Mouse (Mus musculus): ENCODE data around the gene Heyl. TPM values are rescaled to one million over a fixed set of nuclear protein-coding genes. Genes with fewer than 3 reads are reported as not detected.
A peak's percentile ranks its signal among the peaks of the same experiment; 100 is the strongest.
"Not testable (repeated sequence)": the region's sequence is repeated elsewhere in the genome, so short reads cannot be mapped to it uniquely, and the experiment has no call there.

Gene Heyl
- polyA plus RNA-seq, 1 experiment from 2014 or later: 8.2 TPM

DNA sequence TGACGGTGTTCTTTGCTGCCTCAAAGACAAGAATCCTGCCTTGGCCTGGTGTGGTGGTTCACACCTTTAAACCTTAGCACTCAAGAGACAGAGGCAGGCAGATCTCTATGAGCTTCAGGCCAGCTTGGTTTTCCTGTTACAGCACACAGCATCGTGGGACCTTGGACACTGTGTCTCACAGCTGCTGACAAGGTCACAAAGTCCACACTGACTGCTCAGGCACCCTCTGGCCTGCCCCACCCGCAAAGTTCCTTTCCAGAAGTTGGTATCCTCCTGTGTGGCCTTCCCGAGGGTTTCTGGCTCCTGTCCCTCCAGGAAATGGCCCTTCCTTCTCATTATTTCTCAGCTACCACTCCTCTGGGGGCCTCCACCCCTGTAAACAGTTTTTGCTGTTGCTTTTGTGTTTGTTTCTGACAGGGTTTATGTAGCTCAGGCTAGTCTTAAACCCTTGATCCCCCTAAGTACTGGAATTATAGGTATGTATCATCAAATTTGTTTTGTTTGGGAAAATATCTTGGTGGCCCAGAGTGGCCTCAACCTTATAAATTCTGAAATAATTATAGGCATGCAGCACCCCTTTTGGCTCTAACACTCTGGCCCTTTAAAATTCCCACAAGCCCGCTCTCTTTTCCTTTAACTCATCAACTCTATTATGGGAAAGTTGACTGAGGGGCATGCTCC, 28.5 kb downstream of the Heyl start, which contains the start of gene Pabpc4:
Pabpc4 (plus strand) TSS at position 631 of the 681 bp plus-strand sequence.
- H3K4me3 ChIP-seq (replicated peaks; ENCODE audit: low read length): no peak within 1 kb of the TSS
- DNase-seq (ENCODE audit: low spot score): no peak
- H3K9me3 ChIP-seq (ENCODE audit: control insufficient read depth, low read length): no peaks in the 10 kb centered on the region
- 79% methylated on average over 5 of the region's 5 CpGs for WGBS
- no peak within 1 kb of the TSS for H3K27ac ChIP-seq
- no peak within 1 kb of the TSS for H3K9ac ChIP-seq
- 0 out of 2 replicates have a peak, but pooled peaks cover 3% of the 10 kb centered on the region for H3K4me1 ChIP-seq (replicated peaks; ENCODE audit: control insufficient read depth, insufficient read depth, low read length)
- no peaks in the 10 kb centered on the region for H3K27me3 ChIP-seq (ENCODE audit: control insufficient read depth, insufficient read depth, low read length)
- no peaks in the 10 kb centered on the region for H3K36me3 ChIP-seq (replicated peaks; ENCODE audit: control insufficient read depth, insufficient read depth)
- ATAC-seq (ENCODE audit: low FRiP score): no peak
- no peak within 1 kb of the TSS for H3K4me2 ChIP-seq (replicated peaks)

DNA sequence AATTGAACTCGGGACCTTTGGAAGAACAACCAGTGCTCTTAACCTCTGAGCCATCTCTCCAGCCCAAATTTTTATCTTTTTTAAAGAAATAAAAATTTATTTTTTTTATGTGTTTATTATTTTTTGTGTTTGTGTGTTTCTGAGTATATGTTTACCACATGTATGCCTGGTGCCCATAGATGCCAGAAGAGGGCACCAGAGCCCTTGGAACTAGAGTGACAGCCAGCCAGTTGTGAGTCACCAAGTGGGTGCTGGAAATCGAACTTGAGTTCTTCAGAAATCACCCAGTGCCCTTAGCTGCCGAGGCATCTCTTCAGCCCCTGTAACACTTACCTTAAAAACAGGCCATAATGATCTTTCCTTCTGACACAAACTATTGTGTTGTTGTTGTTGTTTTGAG, 37.7 kb downstream of the Heyl start:
- no peaks in the 10 kb centered on the region for H3K36me3 ChIP-seq (replicated peaks; ENCODE audit: control insufficient read depth, insufficient read depth)
- no peak overlapping the region for H3K4me3 ChIP-seq (replicated peaks; ENCODE audit: low read length)
- no peak for DNase-seq (ENCODE audit: low spot score)
- WGBS: 94% methylated on average over 3 of the region's 3 CpGs
- H3K27ac ChIP-seq: no peak overlapping the region
- no peaks in the 10 kb centered on the region for H3K9me3 ChIP-seq (ENCODE audit: control insufficient read depth, low read length)
- no peak for ATAC-seq (ENCODE audit: low FRiP score)
- no peaks in the 10 kb centered on the region for H3K4me1 ChIP-seq (replicated peaks; ENCODE audit: control insufficient read depth, insufficient read depth, low read length)
- H3K9ac ChIP-seq: no peak overlapping the region
- H3K4me2 ChIP-seq (replicated peaks): no peak overlapping the region
- H3K27me3 ChIP-seq (ENCODE audit: control insufficient read depth, insufficient read depth, low read length): no peaks in the 10 kb centered on the region

DNA sequence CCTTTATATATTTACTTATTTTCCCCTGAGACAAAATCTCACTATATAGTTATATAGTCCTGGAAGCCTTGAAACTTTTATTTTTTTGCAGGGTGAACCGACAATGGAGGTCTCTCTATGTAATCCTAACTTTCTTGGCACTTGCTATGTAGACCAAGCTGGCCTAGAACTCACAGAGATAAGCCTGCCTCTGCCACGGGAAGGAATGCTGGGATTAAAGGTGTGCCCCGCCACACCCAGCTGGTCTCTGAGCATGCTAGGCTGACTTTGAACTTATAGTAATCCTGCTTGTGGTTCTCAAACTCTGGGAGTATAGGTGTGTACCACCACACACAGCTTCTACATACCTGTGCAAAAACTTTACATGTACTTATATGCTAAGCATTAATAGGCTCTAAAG, 46.8 kb downstream of the Heyl start:
- Histone ChIP-seq H3K4me2 (replicated peaks) (no peak overlapping the region), H3K4me3 (replicated peaks; ENCODE audit: low read length) (no peak overlapping the region), H3K36me3 (replicated peaks; ENCODE audit: control insufficient read depth, insufficient read depth) (no peaks in the 10 kb centered on the region), H3K4me1 (replicated peaks; ENCODE audit: control insufficient read depth, insufficient read depth, low read length) (peaks cover 15% of the 10 kb centered on the region), H3K27me3 (ENCODE audit: control insufficient read depth, insufficient read depth, low read length) (no peaks in the 10 kb centered on the region), H3K9me3 (ENCODE audit: control insufficient read depth, low read length) (no peaks in the 10 kb centered on the region), H3K27ac (no peak overlapping the region), H3K9ac (no peak overlapping the region)
- ATAC-seq (ENCODE audit: low FRiP score) (no peak), DNase-seq (ENCODE audit: low spot score) (no peak)
- WGBS: 87% methylated on average over 3 of the region's 3 CpGs

DNA sequence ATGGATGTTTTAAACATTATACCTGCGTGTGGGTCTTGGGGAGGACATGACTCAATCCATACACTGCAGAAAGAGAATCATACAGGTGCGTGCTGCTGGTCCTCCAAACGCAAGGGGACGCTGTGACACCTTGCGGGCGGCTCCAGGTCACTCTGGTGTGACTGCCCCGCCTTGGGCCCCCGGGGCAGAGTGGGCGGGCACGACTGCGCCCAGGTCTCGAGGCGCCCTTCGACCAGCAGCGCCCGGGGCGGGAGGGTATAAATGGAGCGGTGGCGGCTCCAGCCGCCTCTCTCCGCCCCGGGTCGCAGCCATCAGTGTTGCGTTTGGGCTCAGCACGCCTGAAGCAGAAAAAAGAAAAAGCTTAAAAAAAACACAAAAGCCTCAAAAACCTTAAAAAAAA, 49.1 kb downstream of the Heyl start:
- H3K27ac ChIP-seq: peak overlapping the region; percentile 48; the same call in 1 of the 2 replicates
- under 1% methylated on average over 25 of the region's 25 CpGs for WGBS
- H3K4me1 ChIP-seq (replicated peaks; ENCODE audit: control insufficient read depth, insufficient read depth, low read length): peaks cover 27% of the 10 kb centered on the region
- no peaks in the 10 kb centered on the region for H3K9me3 ChIP-seq (ENCODE audit: control insufficient read depth, low read length)
- H3K27me3 ChIP-seq (ENCODE audit: control insufficient read depth, insufficient read depth, low read length): no peaks in the 10 kb centered on the region
- DNase-seq (ENCODE audit: low spot score) (peak; percentile 87), ATAC-seq (ENCODE audit: low FRiP score) (peak; percentile 93)
- H3K4me3 ChIP-seq (replicated peaks; ENCODE audit: low read length): peak overlapping the region; percentile 45
- H3K9ac ChIP-seq: peak overlapping the region; percentile 60
- peaks cover 10% of the 10 kb centered on the region for H3K36me3 ChIP-seq (replicated peaks; ENCODE audit: control insufficient read depth, insufficient read depth)
- peak overlapping the region; percentile 89 for H3K4me2 ChIP-seq (replicated peaks)

DNA sequence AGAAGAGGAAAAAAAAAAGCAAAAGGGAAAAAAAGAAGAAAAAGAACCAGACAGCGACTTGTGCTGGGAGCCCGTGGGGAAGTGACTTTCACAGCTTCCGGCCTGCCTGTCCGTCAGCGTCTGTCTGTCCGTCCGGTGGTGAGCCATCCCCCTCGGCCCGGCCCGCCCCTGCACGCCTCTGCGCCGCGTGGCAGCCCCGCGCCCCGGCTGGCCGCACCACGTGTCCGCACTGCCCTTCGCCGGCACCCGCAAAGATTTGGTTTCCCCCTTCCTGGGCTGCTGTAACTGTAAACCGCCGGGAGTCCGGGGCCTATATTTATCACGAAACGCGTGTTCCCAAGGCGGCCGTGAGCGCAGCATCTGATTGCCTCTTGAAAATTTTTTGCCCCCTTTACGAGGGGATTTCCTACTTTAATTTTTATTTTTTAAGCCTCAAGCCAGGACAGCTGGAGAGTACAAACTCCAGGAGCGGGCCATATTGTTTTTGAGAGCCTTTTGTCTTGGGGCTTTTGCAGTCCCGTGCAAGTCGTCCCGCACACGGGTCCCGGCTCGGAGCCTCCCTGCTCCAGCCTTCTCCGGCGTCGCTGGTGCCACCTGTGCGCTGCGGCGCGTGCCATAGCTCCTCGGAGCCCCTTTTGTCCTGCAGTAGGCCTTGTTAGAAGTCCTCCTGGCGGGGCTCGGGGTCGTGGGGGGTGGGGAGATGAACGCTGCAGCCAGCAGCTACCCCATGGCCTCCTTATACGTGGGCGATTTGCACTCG, 49.7 kb downstream of the Heyl start:
- H3K27me3 ChIP-seq (ENCODE audit: control insufficient read depth, insufficient read depth, low read length); H3K9me3 ChIP-seq (ENCODE audit: control insufficient read depth, low read length); DNase-seq (ENCODE audit: low spot score): not testable (repeated sequence)
- peak overlapping the region; percentile 60 for H3K9ac ChIP-seq
- peaks cover 27% of the 10 kb centered on the region for H3K4me1 ChIP-seq (replicated peaks; ENCODE audit: control insufficient read depth, insufficient read depth, low read length)
- peak overlapping the region; percentile 89 for H3K4me2 ChIP-seq (replicated peaks)
- H3K27ac ChIP-seq: 0 out of 2 replicates have a peak overlapping the region, but pooled peaks have one; percentile 48
- H3K4me3 ChIP-seq (replicated peaks; ENCODE audit: low read length): peak overlapping the region; percentile 45
- WGBS: 0% methylated on average over 41 of the region's 55 CpGs
- peak; percentile 53; the same call in 1 of the 2 replicates for ATAC-seq (ENCODE audit: low FRiP score)
- peaks cover 16% of the 10 kb centered on the region for H3K36me3 ChIP-seq (replicated peaks; ENCODE audit: control insufficient read depth, insufficient read depth)

DNA sequence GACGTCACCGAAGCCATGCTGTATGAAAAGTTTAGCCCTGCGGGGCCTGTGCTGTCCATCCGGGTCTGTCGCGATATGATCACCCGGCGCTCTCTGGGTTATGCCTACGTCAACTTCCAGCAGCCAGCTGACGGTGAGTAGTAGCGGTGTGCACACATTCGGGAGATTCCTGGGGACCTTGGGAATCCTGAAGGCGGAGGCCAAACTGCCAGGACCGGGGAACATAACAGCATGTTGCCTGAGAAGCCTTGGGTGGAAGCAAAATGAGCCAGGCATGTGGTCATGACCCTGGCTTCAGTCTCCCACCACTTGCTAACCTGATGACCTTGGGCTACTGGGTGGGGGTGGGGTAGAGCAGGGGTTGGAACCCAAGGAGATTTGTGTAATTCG, 50.3 kb downstream of the Heyl start:
- 2% methylated on average over 13 of the region's 15 CpGs for WGBS

DNA sequence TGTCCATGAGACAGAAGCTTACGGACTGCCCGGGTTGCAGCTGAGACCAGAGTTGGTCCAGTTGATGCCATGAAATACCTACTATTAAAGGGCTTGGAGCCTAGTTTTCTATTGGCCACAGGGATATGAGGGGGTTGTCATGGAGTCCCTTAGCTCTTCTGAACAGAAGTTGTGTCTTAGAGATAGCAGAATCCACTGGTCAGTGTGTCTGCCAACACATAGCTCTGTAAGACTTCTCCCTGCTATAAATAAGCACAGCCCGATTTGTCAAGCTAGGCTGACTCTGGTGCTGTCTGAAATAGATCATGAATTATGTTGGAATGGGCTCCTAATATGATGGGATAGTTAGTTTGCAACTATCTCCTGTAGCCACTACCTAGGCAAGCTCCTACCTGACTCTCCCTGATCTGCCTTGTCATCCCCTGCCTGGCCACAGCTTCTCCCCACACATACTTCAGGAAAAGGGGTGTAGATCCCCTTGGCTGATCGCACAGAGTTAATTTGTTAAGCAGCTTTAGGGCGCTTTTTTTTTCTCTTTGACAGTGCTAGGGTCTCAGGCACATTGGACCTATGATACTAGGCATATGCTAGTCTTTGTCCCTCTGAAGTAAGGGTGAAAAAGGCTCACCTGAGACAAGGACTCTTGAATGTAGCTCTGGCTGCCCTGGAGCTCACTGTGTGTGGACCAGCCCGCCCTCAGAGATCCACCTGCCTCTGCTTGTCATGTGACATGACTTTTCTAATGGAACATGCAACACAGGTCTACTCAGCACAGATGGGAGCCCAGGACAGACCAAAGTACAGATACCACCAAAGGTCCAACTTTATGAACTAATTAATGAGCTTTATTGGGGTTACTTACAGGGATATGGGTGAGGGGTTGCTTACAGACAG, 51.6 kb downstream of the Heyl start:
- Histone ChIP-seq H3K9ac (peak overlapping the region; percentile 60), H3K4me3 (replicated peaks; ENCODE audit: low read length) (peak overlapping the region; percentile 45; the same call in 1 of the 2 replicates), H3K4me2 (replicated peaks) (peak overlapping the region; percentile 89), H3K36me3 (replicated peaks; ENCODE audit: control insufficient read depth, insufficient read depth) (peaks cover 34% of the 10 kb centered on the region), H3K4me1 (replicated peaks; ENCODE audit: control insufficient read depth, insufficient read depth, low read length) (peaks cover 27% of the 10 kb centered on the region), H3K27ac (no peak overlapping the region), H3K9me3 (ENCODE audit: control insufficient read depth, low read length) (no peaks in the 10 kb centered on the region), H3K27me3 (ENCODE audit: control insufficient read depth, insufficient read depth, low read length) (no peaks in the 10 kb centered on the region)
- ATAC-seq (ENCODE audit: low FRiP score) (no peak), DNase-seq (ENCODE audit: low spot score) (no peak)
- WGBS: 80% methylated on average over 6 of the region's 6 CpGs

More for the DNA sequence above, 50.3 kb downstream of the Heyl start:
- not testable (repeated sequence) for H3K27me3 ChIP-seq (ENCODE audit: control insufficient read depth, insufficient read depth, low read length); DNase-seq (ENCODE audit: low spot score); H3K27ac ChIP-seq; H3K9me3 ChIP-seq (ENCODE audit: control insufficient read depth, low read length); ATAC-seq (ENCODE audit: low FRiP score)
- Histone ChIP-seq H3K4me2 (replicated peaks) (peak overlapping the region; percentile 89), H3K4me3 (replicated peaks; ENCODE audit: low read length) (peak overlapping the region; percentile 45), H3K4me1 (replicated peaks; ENCODE audit: control insufficient read depth, insufficient read depth, low read length) (peaks cover 27% of the 10 kb centered on the region), H3K9ac (peak overlapping the region; percentile 60), H3K36me3 (replicated peaks; ENCODE audit: control insufficient read depth, insufficient read depth) (peaks cover 21% of the 10 kb centered on the region)

DNA sequence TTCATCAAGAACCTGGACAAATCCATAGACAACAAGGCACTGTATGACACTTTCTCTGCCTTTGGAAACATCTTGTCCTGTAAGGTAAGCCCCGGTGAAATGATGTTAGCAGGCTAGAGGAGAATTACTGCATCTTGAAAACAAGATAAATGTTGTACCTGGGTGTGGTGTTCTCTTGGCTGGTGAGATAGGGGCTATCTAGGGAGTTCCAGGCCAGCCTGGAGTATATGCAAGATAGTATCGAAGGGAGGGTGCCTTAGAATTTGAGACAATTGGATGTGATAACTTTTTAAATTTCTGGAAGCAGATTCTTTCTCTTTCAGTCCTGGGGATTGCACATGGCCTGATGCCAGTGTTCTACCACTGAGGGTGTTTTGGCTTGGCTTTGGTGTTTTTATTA, 53.4 kb downstream of the Heyl start:
- Histone ChIP-seq H3K27ac (no peak overlapping the region), H3K4me3 (replicated peaks; ENCODE audit: low read length) (no peak overlapping the region), H3K4me1 (replicated peaks; ENCODE audit: control insufficient read depth, insufficient read depth, low read length) (peaks cover 27% of the 10 kb centered on the region), H3K4me2 (replicated peaks) (no peak overlapping the region), H3K36me3 (replicated peaks; ENCODE audit: control insufficient read depth, insufficient read depth) (peaks cover 48% of the 10 kb centered on the region), H3K9ac (no peak overlapping the region), H3K27me3 (ENCODE audit: control insufficient read depth, insufficient read depth, low read length) (no peaks in the 10 kb centered on the region), H3K9me3 (ENCODE audit: control insufficient read depth, low read length) (no peaks in the 10 kb centered on the region)
- DNase-seq (ENCODE audit: low spot score): no peak
- 92% methylated on average over 2 of the region's 2 CpGs for WGBS
- ATAC-seq (ENCODE audit: low FRiP score): no peak

DNA sequence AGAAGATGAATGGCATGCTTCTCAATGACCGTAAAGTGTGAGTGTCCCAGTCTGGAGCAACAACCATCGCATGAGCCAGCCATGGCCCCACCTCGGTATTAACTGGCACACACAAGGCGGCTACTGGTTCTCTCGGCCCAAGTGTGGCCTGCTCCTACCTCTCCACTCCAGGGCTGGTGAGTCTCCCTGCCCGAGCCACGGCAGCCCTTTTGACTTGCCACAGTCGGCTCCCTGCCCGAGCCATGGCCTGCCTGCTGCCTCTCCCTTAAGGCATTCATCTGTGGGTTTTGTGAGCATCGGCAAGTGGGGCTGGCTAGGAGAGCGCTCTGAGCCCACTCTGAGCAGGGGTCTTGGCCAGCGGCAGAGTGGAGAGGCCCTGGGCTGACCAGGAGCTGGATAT, 55.7 kb downstream of the Heyl start:
- Histone ChIP-seq H3K4me2 (replicated peaks) (no peak overlapping the region), H3K27me3 (ENCODE audit: control insufficient read depth, insufficient read depth, low read length) (no peaks in the 10 kb centered on the region), H3K9ac (no peak overlapping the region), H3K9me3 (ENCODE audit: control insufficient read depth, low read length) (no peaks in the 10 kb centered on the region), H3K36me3 (replicated peaks; ENCODE audit: control insufficient read depth, insufficient read depth) (peaks cover 70% of the 10 kb centered on the region), H3K27ac (no peak overlapping the region), H3K4me3 (replicated peaks; ENCODE audit: low read length) (no peak overlapping the region), H3K4me1 (replicated peaks; ENCODE audit: control insufficient read depth, insufficient read depth, low read length) (peaks cover 23% of the 10 kb centered on the region)
- no peak for DNase-seq (ENCODE audit: low spot score)
- 92% methylated on average over 12 of the region's 12 CpGs for WGBS
- no peak for ATAC-seq (ENCODE audit: low FRiP score)
